Mouse (Mus musculus) lung, postnatal 14 days (tissue): Measurements from ENCODE around the gene Fer.

Experiments
- DNase-seq: peaks from one replicate; pipeline ENCODE4 v3.0.0; 2021

Gene Fer

GRCm38 (mm10) chr17:63871773-63872172 lies 8.9 kb downstream of the Fer start:
- no peak for DNase-seq

GRCm38 (mm10) chr17:63878889-63879288 lies 16.0 kb downstream of the Fer start:
- DNase-seq = no peak

GRCm38 (mm10) chr17:63880009-63880408 lies 17.1 kb downstream of the Fer start:
- DNase-seq = no peak

- DNase-seq = no peak
Observed at GRCm38 (mm10) chr17:63886988-63887387, 24.1 kb downstream of the Fer start.

GRCm38 (mm10) chr17:63890611-63891010 lies 27.7 kb downstream of the Fer start:
- no peak for DNase-seq

GRCm38 (mm10) chr17:63895829-63896228 lies 33.0 kb downstream of the Fer start:
- DNase-seq = no peak

- no peak for DNase-seq
Observed at GRCm38 (mm10) chr17:63897050-63897449, 34.2 kb downstream of the Fer start.

- DNase-seq = no peak
Observed at GRCm38 (mm10) chr17:63909297-63909696, 46.4 kb downstream of the Fer start.

GRCm38 (mm10) chr17:63921601-63922203 lies 58.8 kb downstream of the Fer start:
- no peak for DNase-seq

GRCm38 (mm10) chr17:63925581-63925980 lies 62.7 kb downstream of the Fer start:
- no peak for DNase-seq

- DNase-seq = no peak
Observed at GRCm38 (mm10) chr17:63930634-63931033, 67.8 kb downstream of the Fer start.

GRCm38 (mm10) chr17:63931556-63931955 lies 68.7 kb downstream of the Fer start:
- DNase-seq = no peak

GRCm38 (mm10) chr17:63935408-63935807 lies 72.5 kb downstream of the Fer start:
- no peak for DNase-seq

- no peak for DNase-seq
Observed at GRCm38 (mm10) chr17:63937886-63938285, 75.0 kb downstream of the Fer start.

- DNase-seq = no peak
Observed at GRCm38 (mm10) chr17:63946772-63947171, 83.9 kb downstream of the Fer start.

GRCm38 (mm10) chr17:63948811-63949210 lies 85.9 kb downstream of the Fer start:
- DNase-seq = no peak

- DNase-seq = peak; percentile 22
Observed at GRCm38 (mm10) chr17:63951436-63951835, 88.6 kb downstream of the Fer start.

GRCm38 (mm10) chr17:63967091-63967490 lies 104.2 kb downstream of the Fer start:
- DNase-seq = no peak

- peak; percentile 12 for DNase-seq
Observed at GRCm38 (mm10) chr17:63969448-63969847, 106.6 kb downstream of the Fer start.

- DNase-seq = no peak
Observed at GRCm38 (mm10) chr17:63970239-63970638, 107.4 kb downstream of the Fer start.

GRCm38 (mm10) chr17:63970939-63971338 lies 108.1 kb downstream of the Fer start:
- DNase-seq = no peak

GRCm38 (mm10) chr17:63972181-63972580 lies 109.3 kb downstream of the Fer start:
- no peak for DNase-seq

GRCm38 (mm10) chr17:63973806-63974205 lies 110.9 kb downstream of the Fer start:
- no peak for DNase-seq

GRCm38 (mm10) chr17:63974253-63974652 lies 111.4 kb downstream of the Fer start:
- no peak for DNase-seq

- DNase-seq = no peak
Observed at GRCm38 (mm10) chr17:63978794-63979571, 116.1 kb downstream of the Fer start.
